Mouse (Mus musculus) monocyte, adult 2 months (primary cell): ENCODE measurements around the gene R3hdm4.
"Not testable (repeated sequence)": the region's sequence is repeated elsewhere in the genome, so short reads cannot be mapped to it uniquely, and the experiment has no call there.

ENCODE experiments used
- DNase-seq, 2 experiments: peaks; one replicate each; pipeline ENCODE4 v3.0.0; 2022; ENCODE audit warnings: low spot score in 2 of 2, low read depth in 1 of 2

Gene R3hdm4

GRCm38 (mm10) chr10:79920958-79921535 is at the start of gene R3hdm4:
TSS of gene R3hdm4 (minus strand) at chr10:79921208.
- no peak for DNase-seq

- no peak for DNase-seq
These were observed 49.6 kb upstream of the R3hdm4 start, which contains the start of gene Grin3b for GRCm38 (mm10) chr10:79970415-79971182. TSS of gene Grin3b (plus strand) at chr10:79970715.

- no peak for DNase-seq
These were observed 48.1 kb upstream of the R3hdm4 start for GRCm38 (mm10) chr10:79969124-79969568.

- DNase-seq = no peak
These were observed 47.2 kb upstream of the R3hdm4 start for GRCm38 (mm10) chr10:79968181-79968580.

GRCm38 (mm10) chr10:79966886-79967400 is 45.9 kb upstream of the R3hdm4 start:
- DNase-seq = no peak

GRCm38 (mm10) chr10:79965325-79965724 is 44.3 kb upstream of the R3hdm4 start:
- DNase-seq = no peak

- DNase-seq = no peak
These were observed 43.7 kb upstream of the R3hdm4 start for GRCm38 (mm10) chr10:79964727-79965126.

- DNase-seq = no peak
These were observed 39.8 kb upstream of the R3hdm4 start for GRCm38 (mm10) chr10:79960671-79961294.

GRCm38 (mm10) chr10:79959847-79960601 is 39.0 kb upstream of the R3hdm4 start, which contains the start of gene Wdr18:
TSS of gene Wdr18 (plus strand) at chr10:79960152.
- DNase-seq = peak; percentile 100

- DNase-seq = not testable (repeated sequence)
These were observed 38.4 kb upstream of the R3hdm4 start for GRCm38 (mm10) chr10:79959412-79959811.

- DNase-seq = peak; percentile 62 to 74
These were observed 37.3 kb upstream of the R3hdm4 start for GRCm38 (mm10) chr10:79958140-79958816.

- DNase-seq = no peak
These were observed 35.7 kb upstream of the R3hdm4 start for GRCm38 (mm10) chr10:79956643-79957154.

GRCm38 (mm10) chr10:79955691-79956090 is 34.7 kb upstream of the R3hdm4 start:
- DNase-seq = no peak

- DNase-seq = no peak
These were observed 32.9 kb upstream of the R3hdm4 start for GRCm38 (mm10) chr10:79953946-79954345.

- DNase-seq = no peak
These were observed 29.7 kb upstream of the R3hdm4 start for GRCm38 (mm10) chr10:79950661-79951060.

- DNase-seq = no peak
These were observed 28.9 kb upstream of the R3hdm4 start for GRCm38 (mm10) chr10:79949873-79950272.

- DNase-seq = no peak
These were observed 26.5 kb upstream of the R3hdm4 start for GRCm38 (mm10) chr10:79947502-79947901.

- no peak for DNase-seq
These were observed 25.8 kb upstream of the R3hdm4 start for GRCm38 (mm10) chr10:79946752-79947322.

GRCm38 (mm10) chr10:79945507-79946234 is 24.7 kb upstream of the R3hdm4 start:
- DNase-seq = no peak
